Mouse (Mus musculus) monocyte, adult 2 months (primary cell): ENCODE measurements around the gene Fpr-rs7.

Experiments
- DNase-seq, 2 experiments: peaks; one replicate each; pipeline ENCODE4 v3.0.0; 2022; ENCODE audit warnings: low spot score in 2 of 2, low read depth in 1 of 2

Gene Fpr-rs7

GRCm38 (mm10) chr17:20114126-20114525 is at the start of gene Fpr-rs7:
Fpr-rs7 (minus strand) TSS chr17:20114226.
- DNase-seq: no peak

- no peak for DNase-seq
Measured at GRCm38 (mm10) chr17:20074090-20074489, 39.9 kb downstream of the Fpr-rs7 start.

DNA sequence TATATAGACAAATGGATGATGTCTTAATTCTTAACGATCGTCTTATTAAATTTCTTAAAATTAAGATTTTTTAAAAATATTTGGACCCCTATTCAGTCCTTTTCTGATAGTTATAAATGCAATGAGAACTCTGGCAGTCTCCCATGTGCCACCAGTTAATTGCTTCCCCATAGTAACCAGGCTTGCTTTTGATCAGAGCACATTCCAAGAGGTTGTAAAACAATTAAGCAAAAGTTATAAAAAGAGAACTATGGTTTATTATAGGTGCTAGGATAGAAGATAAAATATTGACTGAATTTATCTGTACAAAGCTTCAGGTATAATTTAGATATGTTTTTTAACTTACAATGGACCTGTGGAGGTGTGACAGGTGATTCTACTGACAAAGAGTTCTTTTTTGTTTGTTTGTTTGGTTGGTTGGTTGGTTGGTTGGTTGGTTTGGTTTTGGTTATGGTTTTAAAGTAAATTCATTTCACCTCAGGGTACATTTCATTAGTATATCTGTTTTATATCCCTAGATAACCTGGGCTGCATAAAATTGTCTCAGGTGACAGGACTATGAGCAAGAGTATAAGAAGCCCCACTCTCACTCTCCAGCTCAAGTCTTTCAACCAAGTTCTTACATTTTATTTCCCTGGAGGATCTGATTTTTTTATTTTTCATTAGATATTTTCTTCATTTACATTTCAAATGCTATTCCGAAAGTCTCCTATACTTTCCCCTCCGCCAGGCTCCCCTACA is 42.2 kb downstream of the Fpr-rs7 start:
- no peak for DNase-seq
